Mouse (Mus musculus) hindbrain, embryonic 15.5 days (tissue): ENCODE results near the gene Aldh3b3. TPM values are rescaled to one million over a fixed set of nuclear protein-coding genes. Genes with fewer than 3 reads are reported as not detected.

ENCODE experiments used
- ATAC-seq: fragments of 200-750 bp; cut with Nextera tagmentation; 2 replicates; pipeline ENCODE4 v1.8.0; 2017; ENCODE audit warnings: low read depth, moderate number of reproducible peaks, moderate TSS enrichment; ENCODE audit not compliant: low FRiP score
- H3K27ac ChIP-seq: fragments of 300-500 bp; sonication (generic); replicated peaks from 2 replicates; pipeline ENCODE4 v1.5.1; 2015; ENCODE audit warnings: mild to moderate bottlenecking, inconsistent platforms
- H3K27me3 ChIP-seq: fragments of 300-500 bp; sonication (generic); 2 replicates; pipeline ENCODE4 v1.6.1; 2015; ENCODE audit warnings: control low read depth, inconsistent platforms
- H3K36me3 ChIP-seq: fragments of 300-500 bp; sonication (generic); 2 replicates; pipeline ENCODE4 v1.6.1; 2015; ENCODE audit warnings: control low read depth, inconsistent platforms
- H3K4me1 ChIP-seq: fragments of 300-500 bp; sonication (generic); replicated peaks from 2 replicates; pipeline ENCODE4 v1.6.1; 2015; ENCODE audit warnings: control low read depth, inconsistent platforms
- H3K4me2 ChIP-seq: fragments of 300-500 bp; sonication (generic); 2 replicates; pipeline ENCODE4 v1.6.1; 2015; ENCODE audit warnings: moderate library complexity, mild to moderate bottlenecking, inconsistent platforms
- H3K4me3 ChIP-seq: fragments of 300-500 bp; sonication (generic); 2 replicates; pipeline ENCODE4 v1.5.1; 2015; ENCODE audit warnings: mild to moderate bottlenecking, inconsistent platforms
- H3K9ac ChIP-seq: fragments of 300-500 bp; sonication (generic); 2 replicates; pipeline ENCODE4 v1.6.1; 2015; ENCODE audit warnings: inconsistent platforms
- H3K9me3 ChIP-seq: fragments of 300-500 bp; sonication (generic); 2 replicates; pipeline ENCODE4 v1.6.1; 2016; ENCODE audit warnings: control low read depth, inconsistent platforms
- WGBS: fragments of 180-500 bp; shearing (Covaris S2); methylation state at CpG from one replicate; pipeline ENCODE4 v1.1.7; 2015; 5-methylcytosine and 5-hydroxymethylcytosine counted together
- polyA plus RNA-seq: library from polyadenylated mRNA; unstranded; fragments of >200 nt; fragmentation: Nextera tagmentation; extraction: Ambion mirVana; gene quantifications from 2 replicates; pipeline ENCODE4 v1.2.1, GENCODE M21; 2015

Gene Aldh3b3
- not detected in 2 replicates for polyA plus RNA-seq

GRCm38 (mm10) chr19:3958470-3958869 is at the start of gene Aldh3b3:
TSS of gene Aldh3b3 (plus strand) at chr19:3958645.
- no peaks in the 10 kb centered on the region for H3K4me1 ChIP-seq

GRCm38 (mm10) chr19:3910206-3910605 is 48.2 kb upstream of the Aldh3b3 start:
- H3K9ac ChIP-seq = no peak overlapping the region
- ATAC-seq = no peak
- WGBS = 81% methylated on average over 5 of the region's 5 CpGs

More at GRCm38 (mm10) chr19:3958470-3958869, at the start of gene Aldh3b3:
- Histone ChIP-seq H3K27ac (no peak within 1 kb of the TSS), H3K9ac (no peak within 1 kb of the TSS), H3K4me2 (no peak within 1 kb of the TSS), H3K27me3 (no peaks in the 10 kb centered on the region), H3K36me3 (no peaks in the 10 kb centered on the region), H3K4me3 (no peak within 1 kb of the TSS), H3K9me3 (no peaks in the 10 kb centered on the region)
- WGBS = 82% methylated on average over 4 of the region's 4 CpGs
- ATAC-seq = no peak

GRCm38 (mm10) chr19:3912337-3913204 is 45.9 kb upstream of the Aldh3b3 start, which contains the start of gene Ndufs8:
TSS of gene Ndufs8 (minus strand) at chr19:3912774.
- Histone ChIP-seq H3K36me3 (peaks cover 16% of the 10 kb centered on the region), H3K9ac (peak within 1 kb of the TSS; percentile 67), H3K4me1 (peaks cover 24% of the 10 kb centered on the region), H3K9me3 (no peaks in the 10 kb centered on the region), H3K4me2 (peak within 1 kb of the TSS; percentile 82), H3K4me3 (peak within 1 kb of the TSS; percentile 74), H3K27ac (peak within 1 kb of the TSS; percentile 90), H3K27me3 (no peaks in the 10 kb centered on the region)
- under 1% methylated on average over 43 of the region's 43 CpGs for WGBS
- ATAC-seq = peak; percentile 98

More at GRCm38 (mm10) chr19:3910206-3910605, 48.2 kb upstream of the Aldh3b3 start:
- Histone ChIP-seq H3K27me3 (0 out of 2 replicates have a peak, but pooled peaks cover 3% of the 10 kb centered on the region), H3K27ac (no peak overlapping the region), H3K4me2 (no peak overlapping the region), H3K9me3 (no peaks in the 10 kb centered on the region), H3K36me3 (peaks cover 16% of the 10 kb centered on the region), H3K4me3 (no peak overlapping the region), H3K4me1 (peaks cover 40% of the 10 kb centered on the region)

DNA sequence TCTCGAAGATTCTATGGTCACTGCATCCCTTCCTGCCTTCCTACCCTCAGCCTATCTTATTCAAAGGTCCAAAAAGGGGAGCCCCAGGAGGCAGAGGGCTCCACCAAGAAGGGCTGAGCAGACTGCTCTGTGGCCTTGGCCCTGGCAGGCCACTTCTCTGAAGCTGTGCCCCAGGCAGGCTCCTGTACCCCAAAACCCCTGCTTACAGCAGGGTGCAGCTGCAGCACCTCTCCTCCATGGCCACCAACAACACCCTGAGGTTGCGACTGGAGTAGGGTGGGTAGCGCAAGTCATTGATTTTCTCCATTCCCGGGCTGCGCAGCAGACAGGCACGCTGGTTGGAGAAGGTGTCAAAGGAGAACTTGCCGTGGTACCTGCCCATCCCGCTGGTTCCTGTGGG is 44.8 kb upstream of the Aldh3b3 start:
- peak overlapping the region; percentile 74 for H3K4me3 ChIP-seq
- whole genome bisulfite sequencing = 91% methylated on average over 8 of the region's 8 CpGs
- no peaks in the 10 kb centered on the region for H3K9me3 ChIP-seq
- ATAC-seq = no peak
- H3K4me1 ChIP-seq = peaks cover 22% of the 10 kb centered on the region
- H3K4me2 ChIP-seq = peak overlapping the region; percentile 76
- peaks cover 12% of the 10 kb centered on the region; the same call in 1 of the 2 replicates for H3K36me3 ChIP-seq
- H3K9ac ChIP-seq = peak overlapping the region; percentile 16; the same call in 1 of the 2 replicates
- peak overlapping the region; percentile 83 for H3K27ac ChIP-seq
- H3K27me3 ChIP-seq = no peaks in the 10 kb centered on the region

DNA sequence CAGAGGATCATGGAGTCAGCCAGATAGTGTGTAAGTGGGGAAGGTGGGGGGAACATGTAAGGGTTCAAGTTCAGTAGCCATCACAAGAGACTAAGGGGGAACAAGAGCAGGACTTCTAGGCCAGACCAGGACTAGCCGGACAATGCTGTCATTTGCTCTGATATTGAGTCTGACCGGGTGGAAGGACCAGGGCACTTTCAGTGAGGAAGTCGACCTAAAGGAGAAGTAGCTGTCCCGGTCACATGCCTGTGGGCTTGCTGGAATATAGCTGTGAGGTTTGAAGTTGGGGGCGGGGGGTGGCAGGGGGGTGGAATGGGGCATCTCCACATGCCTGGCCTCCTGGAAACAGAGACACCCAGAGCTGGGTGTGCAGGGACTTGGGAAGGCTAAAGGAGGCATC is 43.9 kb upstream of the Aldh3b3 start:
- 91% methylated on average over 5 of the region's 5 CpGs for WGBS
- H3K36me3 ChIP-seq = peaks cover 8% of the 10 kb centered on the region; the same call in 1 of the 2 replicates
- ATAC-seq = no peak
- H3K4me2 ChIP-seq = no peak overlapping the region
- H3K4me3 ChIP-seq = no peak overlapping the region
- no peaks in the 10 kb centered on the region for H3K27me3 ChIP-seq
- H3K9ac ChIP-seq = no peak overlapping the region
- H3K4me1 ChIP-seq = peaks cover 22% of the 10 kb centered on the region
- no peaks in the 10 kb centered on the region for H3K9me3 ChIP-seq
- no peak overlapping the region for H3K27ac ChIP-seq

GRCm38 (mm10) chr19:3916727-3917126 is 41.7 kb upstream of the Aldh3b3 start:
- H3K9ac ChIP-seq = no peak overlapping the region
- WGBS = 79% methylated on average over 11 of the region's 11 CpGs
- no peak for ATAC-seq

GRCm38 (mm10) chr19:3919928-3920327 is 38.5 kb upstream of the Aldh3b3 start:
- Histone ChIP-seq H3K27me3 (no peaks in the 10 kb centered on the region), H3K9ac (no peak overlapping the region)
- ATAC-seq = no peak

More at GRCm38 (mm10) chr19:3916727-3917126, 41.7 kb upstream of the Aldh3b3 start:
- no peak overlapping the region for H3K27ac ChIP-seq
- H3K4me2 ChIP-seq = no peak overlapping the region
- H3K36me3 ChIP-seq = no peaks in the 10 kb centered on the region
- H3K9me3 ChIP-seq = no peaks in the 10 kb centered on the region
- no peak overlapping the region for H3K4me3 ChIP-seq
- H3K27me3 ChIP-seq = no peaks in the 10 kb centered on the region
- H3K4me1 ChIP-seq = peaks cover 13% of the 10 kb centered on the region

GRCm38 (mm10) chr19:3922661-3923371 is 35.6 kb upstream of the Aldh3b3 start:
- Histone ChIP-seq H3K4me1 (no peaks in the 10 kb centered on the region), H3K9me3 (no peaks in the 10 kb centered on the region), H3K4me2 (no peak overlapping the region), H3K27me3 (no peaks in the 10 kb centered on the region), H3K4me3 (no peak overlapping the region), H3K36me3 (no peaks in the 10 kb centered on the region), H3K27ac (no peak overlapping the region), H3K9ac (no peak overlapping the region)
- 62% methylated on average over 10 of the region's 10 CpGs for WGBS
- no peak for ATAC-seq

More at GRCm38 (mm10) chr19:3919928-3920327, 38.5 kb upstream of the Aldh3b3 start:
- no peaks in the 10 kb centered on the region for H3K9me3 ChIP-seq
- H3K4me1 ChIP-seq = no peaks in the 10 kb centered on the region
- no peaks in the 10 kb centered on the region for H3K36me3 ChIP-seq
- no peak overlapping the region for H3K4me3 ChIP-seq
- H3K4me2 ChIP-seq = no peak overlapping the region
- H3K27ac ChIP-seq = no peak overlapping the region

GRCm38 (mm10) chr19:3923586-3923985 is 34.9 kb upstream of the Aldh3b3 start:
- H3K4me2 ChIP-seq = no peak overlapping the region
- no peaks in the 10 kb centered on the region for H3K9me3 ChIP-seq
- H3K27me3 ChIP-seq = no peaks in the 10 kb centered on the region
- no peaks in the 10 kb centered on the region for H3K36me3 ChIP-seq
- peak; percentile 14; the same call in 1 of the 2 replicates for ATAC-seq
- no peaks in the 10 kb centered on the region for H3K4me1 ChIP-seq
- H3K4me3 ChIP-seq = no peak overlapping the region
- H3K9ac ChIP-seq = no peak overlapping the region
- H3K27ac ChIP-seq = no peak overlapping the region
- 67% methylated on average over 13 of the region's 13 CpGs for WGBS

GRCm38 (mm10) chr19:3924190-3924589 is 34.3 kb upstream of the Aldh3b3 start:
- no peak overlapping the region for H3K4me2 ChIP-seq
- H3K9me3 ChIP-seq = no peaks in the 10 kb centered on the region
- 80% methylated on average over 8 of the region's 8 CpGs for WGBS
- no peak overlapping the region for H3K27ac ChIP-seq
- H3K36me3 ChIP-seq = no peaks in the 10 kb centered on the region
- no peaks in the 10 kb centered on the region for H3K27me3 ChIP-seq
- ATAC-seq = no peak
- no peak overlapping the region for H3K9ac ChIP-seq
- H3K4me1 ChIP-seq = peaks cover 5% of the 10 kb centered on the region; the same call in 1 of the 2 replicates
- no peak overlapping the region for H3K4me3 ChIP-seq

- no peaks in the 10 kb centered on the region for H3K36me3 ChIP-seq
- no peak overlapping the region for H3K27ac ChIP-seq
- no peaks in the 10 kb centered on the region for H3K27me3 ChIP-seq
- H3K4me2 ChIP-seq = no peak overlapping the region
- no peak overlapping the region for H3K9ac ChIP-seq
- H3K4me1 ChIP-seq = peaks cover 12% of the 10 kb centered on the region
- ATAC-seq = no peak
- H3K9me3 ChIP-seq = no peaks in the 10 kb centered on the region
- 96% methylated on average over 7 of the region's 7 CpGs for WGBS
- no peak overlapping the region for H3K4me3 ChIP-seq
These were observed 33.6 kb upstream of the Aldh3b3 start for GRCm38 (mm10) chr19:3924868-3925267.

GRCm38 (mm10) chr19:3925859-3926258 is 32.6 kb upstream of the Aldh3b3 start:
- H3K9me3 ChIP-seq = no peaks in the 10 kb centered on the region
- 80% methylated on average over 6 of the region's 6 CpGs for WGBS
- no peak for ATAC-seq
- H3K36me3 ChIP-seq = no peaks in the 10 kb centered on the region
- H3K4me2 ChIP-seq = no peak overlapping the region
- H3K9ac ChIP-seq = no peak overlapping the region
- H3K4me1 ChIP-seq = peaks cover 22% of the 10 kb centered on the region
- H3K27me3 ChIP-seq = no peaks in the 10 kb centered on the region
- H3K27ac ChIP-seq = no peak overlapping the region
- no peak overlapping the region for H3K4me3 ChIP-seq
